Mouse (Mus musculus) G1E (cell line): ENCODE measurements around the gene Hoxc9.

Experiments
- CTCF ChIP-seq: IDR thresholded peaks from 2 replicates; pipeline ENCODE4 v1.5.1; 2012; ENCODE audit warnings: low read depth, low read length, inconsistent platforms, mixed read lengths
- GATA1 ChIP-seq: IDR thresholded peaks from 2 replicates; pipeline ENCODE4 v1.6.1; 2012; ENCODE audit warnings: borderline replicate concordance, low read length, inconsistent platforms, mixed read lengths
- GATA2 ChIP-seq: IDR thresholded peaks from 2 replicates; pipeline ENCODE4 v1.6.1; 2012; ENCODE audit warnings: low read depth, low read length, inconsistent platforms, borderline replicate concordance
- POLR2AphosphoS5 ChIP-seq: IDR thresholded peaks from 2 replicates; pipeline ENCODE4 v1.6.1; 2012; ENCODE audit warnings: low read depth, low read length, inconsistent platforms; ENCODE audit not compliant: insufficient replicate concordance
- TAL1 ChIP-seq: conservative IDR thresholded peaks from 2 replicates; pipeline ENCODE4 v1.6.1; 2012; ENCODE audit warnings: low read depth, low read length, inconsistent platforms, mixed read lengths

DNA sequence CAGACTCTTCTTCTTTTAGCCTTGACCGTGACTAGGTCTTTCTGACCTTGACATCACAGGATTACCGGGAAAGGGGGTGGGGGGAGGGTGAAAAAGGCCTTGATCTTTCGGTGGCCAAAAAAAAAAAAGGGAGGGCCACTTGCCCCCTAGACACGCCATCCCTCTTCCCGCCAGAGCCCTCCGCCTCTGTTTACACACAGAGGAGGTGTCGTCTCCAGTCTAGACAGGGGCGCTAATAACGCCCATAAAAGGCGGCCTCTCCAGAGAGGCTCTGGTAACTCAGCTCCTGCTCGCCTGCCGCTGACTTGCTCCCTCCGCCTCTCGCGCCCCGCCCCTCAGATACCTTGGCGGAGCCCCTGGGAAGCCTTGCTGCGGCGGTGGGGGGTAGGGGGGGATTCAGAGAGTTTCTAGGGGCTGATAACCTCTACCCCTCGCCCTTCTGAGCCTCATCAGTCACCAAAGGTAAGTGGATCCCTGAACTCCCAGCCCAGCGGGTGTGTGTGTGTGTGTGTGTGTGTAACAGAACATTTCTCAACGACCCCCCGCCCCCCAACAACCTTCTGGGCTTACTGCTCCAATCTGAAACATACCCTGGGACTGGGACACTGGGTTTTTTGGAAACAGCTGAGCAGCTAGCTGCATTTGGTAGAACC is 44.4 kb upstream of the Hoxc9 start:
- TF ChIP-seq CTCF (no peak), GATA1 (no peak), TAL1 (no peak), POLR2AphosphoS5 (no peak), GATA2 (no peak)
